Mouse (Mus musculus): ENCODE measurements around the gene Usp30. TPM values are rescaled to one million over a fixed set of nuclear protein-coding genes. Genes with fewer than 3 reads are reported as not detected.

The Usp30 gene
- polyA plus RNA-seq, 1 experiment: 10.9 TPM

GRCm38 (mm10) chr5:114126499-114127244, 61.4 kb downstream of the Usp30 start:
- peaks cover 9% of the 10 kb centered on the region; the same call in 1 of the 2 replicates for H3K36me3 ChIP-seq (ENCODE audit: control insufficient read depth, insufficient read depth, low read length)
- 86% methylated on average over 7 of the region's 7 CpGs for WGBS
- H3K27me3 ChIP-seq (ENCODE audit: control insufficient read depth, insufficient read depth, low read length): no peaks in the 10 kb centered on the region
- no peak for TF ChIP-seq POLR2A (IDR thresholded peaks at IDR 0.05; ENCODE audit: low read depth, low read length)
- no peak for TF ChIP-seq CTCF (IDR thresholded peaks at IDR 0.05; ENCODE audit: extremely low read depth, insufficient read length, insufficient replicate concordance, low read depth, low read length)
- H3K4me3 ChIP-seq (ENCODE audit: low read depth, low read length): no peak overlapping the region
- no peak overlapping the region for H3K27ac ChIP-seq (ENCODE audit: insufficient read depth, low read depth, low read length)
- peaks cover 3% of the 10 kb centered on the region; the same call in 1 of the 2 replicates for H3K4me1 ChIP-seq (ENCODE audit: control insufficient read depth, insufficient read depth, insufficient read length, low read length)

- Histone ChIP-seq H3K4me1 (ENCODE audit: control insufficient read depth, insufficient read depth, insufficient read length, low read length) (peaks cover 3% of the 10 kb centered on the region; the same call in 1 of the 2 replicates), H3K27me3 (ENCODE audit: control insufficient read depth, insufficient read depth, low read length) (no peaks in the 10 kb centered on the region), H3K27ac (ENCODE audit: insufficient read depth, low read depth, low read length) (peak within 1 kb of the TSS; percentile 60), H3K36me3 (ENCODE audit: control insufficient read depth, insufficient read depth, low read length) (peaks cover 7% of the 10 kb centered on the region; the same call in 1 of the 2 replicates), H3K4me3 (ENCODE audit: low read depth, low read length) (peak within 1 kb of the TSS; percentile 70)
- 2% methylated on average over 69 of the region's 69 CpGs for WGBS
- TF ChIP-seq POLR2A (IDR thresholded peaks at IDR 0.05; ENCODE audit: low read depth, low read length): peak; percentile 42
- peak; percentile 90 for TF ChIP-seq CTCF (IDR thresholded peaks at IDR 0.05; ENCODE audit: extremely low read depth, insufficient read length, insufficient replicate concordance, low read depth, low read length)
Measured at GRCm38 (mm10) chr5:114127374-114128349, 62.4 kb downstream of the Usp30 start, which contains the start of gene Alkbh2. Gene Alkbh2, minus strand, starts transcription at chr5:114128218.

GRCm38 (mm10) chr5:114129550-114130210, 64.4 kb downstream of the Usp30 start:
- TF ChIP-seq CTCF (IDR thresholded peaks at IDR 0.05; ENCODE audit: extremely low read depth, insufficient read length, insufficient replicate concordance, low read depth, low read length): no peak
- no peak for TF ChIP-seq POLR2A (IDR thresholded peaks at IDR 0.05; ENCODE audit: low read depth, low read length)
- Histone ChIP-seq H3K36me3 (ENCODE audit: control insufficient read depth, insufficient read depth, low read length) (no peaks in the 10 kb centered on the region), H3K27me3 (ENCODE audit: control insufficient read depth, insufficient read depth, low read length) (no peaks in the 10 kb centered on the region), H3K4me3 (ENCODE audit: low read depth, low read length) (peak overlapping the region; percentile 78; the same call in 1 of the 2 replicates), H3K4me1 (ENCODE audit: control insufficient read depth, insufficient read depth, insufficient read length, low read length) (peaks cover 8% of the 10 kb centered on the region), H3K27ac (ENCODE audit: insufficient read depth, low read depth, low read length) (no peak overlapping the region)
- WGBS: 61% methylated on average over 15 of the region's 15 CpGs

- H3K27ac ChIP-seq (ENCODE audit: insufficient read depth, low read depth, low read length): peak within 1 kb of the TSS; percentile 61
- 1% methylated on average over 29 of the region's 29 CpGs for WGBS
- TF ChIP-seq CTCF (IDR thresholded peaks at IDR 0.05; ENCODE audit: extremely low read depth, insufficient read length, insufficient replicate concordance, low read depth, low read length) (no peak), POLR2A (IDR thresholded peaks at IDR 0.05; ENCODE audit: low read depth, low read length) (no peak)
Measured at GRCm38 (mm10) chr5:114130211-114130605, 64.9 kb downstream of the Usp30 start, which contains the start of gene Ung. Gene Ung, plus strand, starts transcription at chr5:114130386.

GRCm38 (mm10) chr5:114130698-114131520, 65.6 kb downstream of the Usp30 start:
- peaks cover 8% of the 10 kb centered on the region for H3K4me1 ChIP-seq (ENCODE audit: control insufficient read depth, insufficient read depth, insufficient read length, low read length)
- peak overlapping the region; percentile 61 for H3K27ac ChIP-seq (ENCODE audit: insufficient read depth, low read depth, low read length)
- WGBS: under 1% methylated on average over 86 of the region's 87 CpGs
- no peaks in the 10 kb centered on the region; the same call in 1 of the 2 replicates for H3K36me3 ChIP-seq (ENCODE audit: control insufficient read depth, insufficient read depth, low read length)
- no peak for TF ChIP-seq CTCF (IDR thresholded peaks at IDR 0.05; ENCODE audit: extremely low read depth, insufficient read length, insufficient replicate concordance, low read depth, low read length)
- no peak for TF ChIP-seq POLR2A (IDR thresholded peaks at IDR 0.05; ENCODE audit: low read depth, low read length)
- peak overlapping the region; percentile 78 for H3K4me3 ChIP-seq (ENCODE audit: low read depth, low read length)
- no peaks in the 10 kb centered on the region for H3K27me3 ChIP-seq (ENCODE audit: control insufficient read depth, insufficient read depth, low read length)

More at GRCm38 (mm10) chr5:114130211-114130605, 64.9 kb downstream of the Usp30 start, which contains the start of gene Ung:
- Histone ChIP-seq H3K4me3 (ENCODE audit: low read depth, low read length) (peak within 1 kb of the TSS; percentile 78), H3K4me1 (ENCODE audit: control insufficient read depth, insufficient read depth, insufficient read length, low read length) (peaks cover 8% of the 10 kb centered on the region), H3K36me3 (ENCODE audit: control insufficient read depth, insufficient read depth, low read length) (no peaks in the 10 kb centered on the region), H3K27me3 (ENCODE audit: control insufficient read depth, insufficient read depth, low read length) (no peaks in the 10 kb centered on the region)

GRCm38 (mm10) chr5:114131521-114131840, 66.2 kb downstream of the Usp30 start:
- no peak for TF ChIP-seq CTCF (IDR thresholded peaks at IDR 0.05; ENCODE audit: extremely low read depth, insufficient read length, insufficient replicate concordance, low read depth, low read length)
- no peak for TF ChIP-seq POLR2A (IDR thresholded peaks at IDR 0.05; ENCODE audit: low read depth, low read length)
- Histone ChIP-seq H3K4me1 (ENCODE audit: control insufficient read depth, insufficient read depth, insufficient read length, low read length) (peaks cover 8% of the 10 kb centered on the region), H3K36me3 (ENCODE audit: control insufficient read depth, insufficient read depth, low read length) (no peaks in the 10 kb centered on the region; the same call in 1 of the 2 replicates), H3K27ac (ENCODE audit: insufficient read depth, low read depth, low read length) (peak overlapping the region; percentile 61), H3K27me3 (ENCODE audit: control insufficient read depth, insufficient read depth, low read length) (no peaks in the 10 kb centered on the region), H3K4me3 (ENCODE audit: low read depth, low read length) (peak overlapping the region; percentile 78)
- under 1% methylated on average over 15 of the region's 15 CpGs for WGBS
